Mouse (Mus musculus) induced T-regulatory cell, adult 2 months (primary cell): Measurements from ENCODE around the gene Gm826.

Experiments
- DNase-seq: peaks from one replicate; pipeline ENCODE4 v3.0.0-alpha.2; 2012; ENCODE audit warnings: low read depth

The Gm826 gene

GRCm38 (mm10) chr2:160353581-160353980 lies 19.6 kb upstream of the Gm826 start:
- DNase-seq = no peak

- DNase-seq = no peak
Measured at GRCm38 (mm10) chr2:160351038-160351574, 17.1 kb upstream of the Gm826 start.

GRCm38 (mm10) chr2:160349578-160349977 lies 15.6 kb upstream of the Gm826 start:
- DNase-seq = no peak

GRCm38 (mm10) chr2:160348796-160349195 lies 14.8 kb upstream of the Gm826 start:
- no peak for DNase-seq

- DNase-seq = no peak
Measured at GRCm38 (mm10) chr2:160348072-160348604, 14.2 kb upstream of the Gm826 start.

- DNase-seq = no peak
Measured at GRCm38 (mm10) chr2:160345644-160346043, 11.7 kb upstream of the Gm826 start.

- no peak for DNase-seq
Measured at GRCm38 (mm10) chr2:160340121-160340520, 6.2 kb upstream of the Gm826 start.

- DNase-seq = no peak
Measured at GRCm38 (mm10) chr2:160339595-160339994, 5.6 kb upstream of the Gm826 start.

GRCm38 (mm10) chr2:160336053-160336452 lies 2.1 kb upstream of the Gm826 start:
- DNase-seq = no peak

- DNase-seq = peak; percentile 56
Measured at GRCm38 (mm10) chr2:160335043-160335442, 1.1 kb upstream of the Gm826 start.

- DNase-seq = no peak
Measured at GRCm38 (mm10) chr2:160332516-160333325, 1.2 kb downstream of the Gm826 start.

GRCm38 (mm10) chr2:160328886-160329285 lies 5.1 kb downstream of the Gm826 start:
- no peak for DNase-seq

- no peak for DNase-seq
Measured at GRCm38 (mm10) chr2:160327716-160328115, 6.2 kb downstream of the Gm826 start.

GRCm38 (mm10) chr2:160327167-160327566 lies 6.8 kb downstream of the Gm826 start:
- no peak for DNase-seq

GRCm38 (mm10) chr2:160325105-160325644 lies 8.8 kb downstream of the Gm826 start:
- no peak for DNase-seq

- DNase-seq = no peak
Measured at GRCm38 (mm10) chr2:160321829-160322228, 12.1 kb downstream of the Gm826 start.

GRCm38 (mm10) chr2:160318255-160318654 lies 15.7 kb downstream of the Gm826 start:
- DNase-seq = no peak

- no peak for DNase-seq
Measured at GRCm38 (mm10) chr2:160313595-160314007, 20.4 kb downstream of the Gm826 start.

GRCm38 (mm10) chr2:160305070-160305469 lies 28.9 kb downstream of the Gm826 start:
- DNase-seq = no peak

- no peak for DNase-seq
Measured at GRCm38 (mm10) chr2:160303992-160304391, 30.0 kb downstream of the Gm826 start.

GRCm38 (mm10) chr2:160302013-160302412 lies 31.9 kb downstream of the Gm826 start:
- DNase-seq = no peak

GRCm38 (mm10) chr2:160298586-160298985 lies 35.4 kb downstream of the Gm826 start:
- DNase-seq = no peak

- no peak for DNase-seq
Measured at GRCm38 (mm10) chr2:160288538-160289151, 45.3 kb downstream of the Gm826 start.
